Mouse (Mus musculus) heart, embryonic 14.5 days (tissue): ENCODE measurements around the gene Rtn2. TPM values are rescaled to one million over a fixed set of nuclear protein-coding genes. Genes with fewer than 3 reads are reported as not detected.

Experiments used
- ATAC-seq: fragments of 200-750 bp; cut with Nextera tagmentation; 2 replicates; pipeline ENCODE4 v1.8.0; 2017; ENCODE audit warnings: low read depth, moderate TSS enrichment; ENCODE audit not compliant: insufficient number of reproducible peaks, insufficient read depth, low FRiP score
- H3K27ac ChIP-seq, 2 experiments: fragments of 200-500 bp in 1 of 2; fragments of 300-500 bp in 1 of 2; sonication (generic) in 1 of 2; replicated peaks in 1 of 2; 2 replicates each; pipeline ENCODE4 v1.5.1; 2012 to 2014; ENCODE audit warnings: low read depth in 2 of 2, low read length in 2 of 2, control low read depth in 1 of 2, mild to moderate bottlenecking in 1 of 2, mixed read lengths in 1 of 2; ENCODE audit not compliant: control insufficient read depth in 1 of 2, insufficient read depth in 1 of 2
- H3K27me3 ChIP-seq: fragments of 300-500 bp; sonication (generic); 2 replicates; pipeline ENCODE4 v1.6.1; 2014; ENCODE audit warnings: mild to moderate bottlenecking, low read length, control low read depth; ENCODE audit not compliant: control insufficient read depth, insufficient read depth
- H3K36me3 ChIP-seq: fragments of 300-500 bp; sonication (generic); 2 replicates; pipeline ENCODE4 v1.6.1; 2014; ENCODE audit warnings: mild to moderate bottlenecking, control low read depth, low read length, mixed read lengths; ENCODE audit not compliant: control insufficient read depth, insufficient read depth
- H3K4me1 ChIP-seq, 2 experiments: fragments of 200-500 bp in 1 of 2; fragments of 300-500 bp in 1 of 2; sonication (generic) in 1 of 2; 2 replicates each; pipeline ENCODE4 v1.6.1; 2012 to 2014; ENCODE audit warnings: low read length in 2 of 2, control low read depth in 1 of 2, mixed read lengths in 1 of 2; ENCODE audit not compliant: control insufficient read depth in 2 of 2, insufficient read depth in 2 of 2
- H3K4me2 ChIP-seq: fragments of 300-500 bp; sonication (generic); 2 replicates; pipeline ENCODE4 v1.6.1; 2014; ENCODE audit warnings: mild to moderate bottlenecking, low read length
- H3K4me3 ChIP-seq, 2 experiments: fragments of 200-500 bp in 1 of 2; fragments of 300-500 bp in 1 of 2; sonication (generic) in 1 of 2; 2 replicates each; pipeline ENCODE4 v1.5.1; 2012 to 2014; ENCODE audit warnings: low read length in 2 of 2, mild to moderate bottlenecking in 2 of 2, control low read depth in 1 of 2, low read depth in 1 of 2, moderate library complexity in 1 of 2; ENCODE audit not compliant: control insufficient read depth in 1 of 2, insufficient read depth in 1 of 2
- H3K9ac ChIP-seq: fragments of 300-500 bp; sonication (generic); 2 replicates; pipeline ENCODE4 v1.6.1; 2014; ENCODE audit warnings: mild to moderate bottlenecking, low read length
- H3K9me3 ChIP-seq: fragments of 300-500 bp; sonication (generic); 2 replicates; pipeline ENCODE4 v1.6.1; 2016; ENCODE audit warnings: low read length, control low read depth; ENCODE audit not compliant: control insufficient read depth
- WGBS: fragments of 180-500 bp; shearing (Covaris S2); extraction: QIAGEN DNeasy Blood & Tissue Kit; methylation state at CpG from one replicate; pipeline ENCODE4 v1.1.7; 2014; 5-methylcytosine and 5-hydroxymethylcytosine counted together
- polyA plus RNA-seq: library from polyadenylated mRNA; unstranded; fragments of >200 nt; fragmentation: Nextera tagmentation; extraction: Ambion mirVana; gene quantifications from 2 replicates; pipeline ENCODE4 v1.2.1, GENCODE M21; 2014

Rtn2 gene
- polyA plus RNA-seq, 1 experiment from 2014 or later: 43.6 TPM

DNA sequence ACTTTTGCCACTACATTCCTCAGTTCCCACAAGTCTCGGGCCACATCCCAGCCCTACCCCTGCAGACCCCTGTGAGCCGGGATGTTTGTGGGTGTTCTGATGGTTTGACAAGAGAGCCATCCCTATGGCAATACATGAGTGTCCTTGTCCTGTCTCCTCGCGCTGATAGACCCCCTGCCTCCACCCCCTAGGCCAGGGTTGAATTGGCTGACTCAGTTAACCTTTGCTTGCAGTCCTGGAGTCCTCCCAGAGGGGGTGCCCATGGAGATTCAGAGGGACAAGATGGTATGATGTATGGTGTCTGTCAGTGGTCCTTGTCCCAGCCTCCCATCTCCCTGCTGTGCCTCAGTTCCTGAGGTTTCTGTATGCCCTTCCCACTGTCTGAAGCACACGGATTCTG, 31.6 kb downstream of the Rtn2 start:
- H3K27ac ChIP-seq: no peak overlapping the region
- H3K4me3 ChIP-seq: no peak overlapping the region
- H3K4me1 ChIP-seq: peaks cover 7 to 13% of the 10 kb centered on the region in 2 experiments
- no peaks in the 10 kb centered on the region for H3K27me3 ChIP-seq
- no peaks in the 10 kb centered on the region for H3K9me3 ChIP-seq
- WGBS: 41% methylated on average over 5 of the region's 5 CpGs
- no peaks in the 10 kb centered on the region for H3K36me3 ChIP-seq
- no peak for ATAC-seq
- H3K9ac ChIP-seq: no peak overlapping the region
- H3K4me2 ChIP-seq: no peak overlapping the region

DNA sequence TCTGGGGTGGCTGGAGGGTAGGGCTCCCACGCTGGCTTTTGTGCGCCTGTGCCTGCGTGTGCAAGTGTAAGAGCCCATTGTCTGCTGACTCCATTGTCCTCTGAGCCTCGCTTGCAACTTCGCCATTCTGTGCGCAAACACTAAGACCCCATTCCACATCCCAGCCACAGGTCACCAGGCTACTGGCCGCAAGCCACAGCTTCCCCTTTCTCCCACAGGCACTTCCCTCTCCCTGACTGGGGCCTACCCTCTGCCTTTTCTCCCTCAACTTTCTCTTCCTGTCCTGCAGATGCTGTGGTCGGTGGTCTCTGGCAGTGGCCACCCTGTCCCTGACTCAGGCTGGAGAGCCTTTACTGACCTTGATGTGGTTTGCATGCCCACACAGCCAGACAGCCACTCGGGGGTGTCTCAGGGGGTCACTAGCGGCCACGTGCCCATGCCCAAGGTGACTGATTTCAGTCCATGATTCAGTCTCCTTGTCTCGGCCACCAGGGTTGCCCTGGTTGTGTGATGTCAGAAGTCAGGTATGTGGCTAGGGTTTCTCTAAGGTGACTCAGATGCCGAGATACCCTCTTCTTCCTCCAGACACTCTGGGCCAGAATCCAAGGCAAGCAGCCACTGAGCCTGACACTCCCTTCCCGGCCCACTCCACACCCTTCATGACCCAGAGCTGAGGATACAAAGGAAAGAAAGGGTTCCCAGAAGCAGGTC, 34.2 kb downstream of the Rtn2 start:
- 50% methylated on average over 14 of the region's 14 CpGs for WGBS
- Histone ChIP-seq H3K27ac (peak overlapping the region; percentile 14 to 16; a peak in 2 of 4 replicates), H3K9ac (peak overlapping the region; percentile 11; the same call in 1 of the 2 replicates), H3K4me1 (peaks cover 13 to 14% of the 10 kb centered on the region in 2 experiments), H3K27me3 (no peaks in the 10 kb centered on the region), H3K4me2 (no peak overlapping the region), H3K9me3 (no peaks in the 10 kb centered on the region), H3K4me3 (no peak overlapping the region), H3K36me3 (no peaks in the 10 kb centered on the region)
- ATAC-seq: no peak

DNA sequence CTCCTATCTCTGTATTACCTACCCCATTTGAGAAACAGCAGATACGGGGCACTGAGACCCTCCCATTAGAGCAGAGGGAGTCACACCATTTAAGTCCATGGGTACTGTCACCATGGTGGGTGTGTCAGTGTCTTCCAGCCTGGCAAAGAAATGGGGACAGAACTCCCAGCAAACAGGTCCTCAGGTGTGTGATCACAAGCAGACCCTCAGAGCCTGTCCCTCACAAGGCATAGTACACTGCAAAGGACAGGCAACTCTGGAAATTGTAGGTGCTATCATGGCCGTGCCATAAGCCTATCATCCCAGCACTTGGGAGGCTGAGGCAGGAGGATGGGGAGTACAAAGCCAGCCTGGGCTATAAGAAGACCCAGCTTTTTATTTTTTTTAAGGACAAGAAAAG, 35.8 kb downstream of the Rtn2 start:
- H3K27me3 ChIP-seq: no peaks in the 10 kb centered on the region
- H3K27ac ChIP-seq: no peak overlapping the region
- no peaks in the 10 kb centered on the region for H3K36me3 ChIP-seq
- no peak for ATAC-seq
- no peak overlapping the region for H3K4me3 ChIP-seq
- H3K9ac ChIP-seq: no peak overlapping the region
- no peak overlapping the region for H3K4me2 ChIP-seq
- WGBS: 68% methylated on average over 2 of the region's 2 CpGs
- peaks cover 14 to 17% of the 10 kb centered on the region in 2 experiments for H3K4me1 ChIP-seq
- no peaks in the 10 kb centered on the region for H3K9me3 ChIP-seq

DNA sequence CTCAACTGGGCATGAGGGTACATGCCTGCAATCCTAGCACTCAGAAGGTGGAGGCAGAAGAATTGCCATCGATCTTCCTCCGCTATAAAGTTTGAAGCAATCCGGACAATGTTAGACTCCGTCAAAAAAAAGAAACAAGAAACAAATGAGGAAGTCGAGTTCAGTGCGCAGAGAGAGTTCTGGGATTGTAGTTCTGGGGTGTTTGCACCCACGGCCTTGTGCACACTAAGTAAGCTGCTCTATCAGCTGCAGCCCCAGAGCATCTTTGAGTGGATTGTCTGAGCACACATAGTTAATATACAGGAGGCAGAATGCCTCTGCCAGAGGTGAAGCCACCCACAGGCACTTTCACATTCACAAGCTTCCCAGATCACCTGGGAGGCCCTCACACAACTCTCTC, 36.3 kb downstream of the Rtn2 start:
- H3K9ac ChIP-seq: no peak overlapping the region
- H3K36me3 ChIP-seq: no peaks in the 10 kb centered on the region
- peaks cover 14 to 17% of the 10 kb centered on the region in 2 experiments for H3K4me1 ChIP-seq
- no peak overlapping the region for H3K27ac ChIP-seq
- no peak for ATAC-seq
- no peak overlapping the region for H3K4me3 ChIP-seq
- no peak overlapping the region for H3K4me2 ChIP-seq
- whole genome bisulfite sequencing: 79% methylated on average over 7 of the region's 7 CpGs
- H3K9me3 ChIP-seq: no peaks in the 10 kb centered on the region
- H3K27me3 ChIP-seq: no peaks in the 10 kb centered on the region

DNA sequence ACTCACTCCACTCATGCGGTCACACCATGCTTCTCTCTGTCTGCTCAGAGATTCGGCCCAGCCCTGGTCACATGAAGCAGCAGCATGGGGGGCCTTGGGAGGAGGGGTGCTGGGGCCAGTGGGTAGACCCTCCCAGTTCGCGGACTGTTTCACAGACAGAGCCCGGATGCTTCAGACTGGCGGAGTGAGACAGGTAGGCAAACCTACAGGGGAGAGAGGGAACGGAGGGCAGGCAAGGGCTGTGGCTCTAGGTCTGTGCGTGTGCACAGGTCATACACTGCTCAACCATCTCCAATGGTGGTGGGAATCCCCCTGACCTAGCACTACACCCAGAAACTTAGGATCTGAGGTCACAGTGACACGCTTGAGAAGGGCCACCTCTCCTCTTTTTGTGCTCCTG, 37.0 kb downstream of the Rtn2 start:
- no peaks in the 10 kb centered on the region for H3K9me3 ChIP-seq
- peak; percentile 28 for ATAC-seq

DNA sequence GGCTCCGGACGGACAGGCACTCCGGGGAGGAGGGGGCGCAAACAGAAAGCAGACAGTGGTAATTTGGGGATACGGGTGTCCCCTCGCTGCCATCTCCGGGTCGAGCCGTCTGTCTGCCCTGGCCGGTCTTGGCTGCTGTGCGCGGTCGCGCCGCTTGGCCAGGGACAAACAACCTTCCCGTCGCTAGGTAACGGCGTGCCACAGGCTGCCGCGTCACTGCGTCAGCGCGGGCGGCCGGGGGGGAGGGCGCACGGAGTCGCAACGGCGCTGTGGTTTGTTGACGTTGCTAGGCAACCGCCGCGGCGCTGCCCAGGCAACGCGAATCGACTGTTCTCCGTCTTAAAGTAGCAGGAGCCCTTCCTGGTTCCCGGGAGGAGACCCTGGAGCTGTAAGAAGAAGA, 37.5 kb downstream of the Rtn2 start:
- WGBS: under 1% methylated on average over 41 of the region's 41 CpGs
- peaks cover 14 to 17% of the 10 kb centered on the region in 2 experiments for H3K4me1 ChIP-seq
- peak overlapping the region; percentile 87 for H3K4me2 ChIP-seq
- peak overlapping the region; percentile 48 for H3K4me3 ChIP-seq
- no peaks in the 10 kb centered on the region for H3K36me3 ChIP-seq
- no peaks in the 10 kb centered on the region for H3K27me3 ChIP-seq
- H3K9ac ChIP-seq: peak overlapping the region; percentile 76
- peak; percentile 92 for ATAC-seq
- H3K9me3 ChIP-seq: no peaks in the 10 kb centered on the region
- H3K27ac ChIP-seq: peak overlapping the region in 1 of 2 experiments; percentile 57; a peak in 2 of 4 replicates

More for the DNA sequence above, 37.0 kb downstream of the Rtn2 start:
- 15% methylated on average over 9 of the region's 9 CpGs for WGBS
- H3K27ac ChIP-seq: peak overlapping the region in 1 of 2 experiments; percentile 57; a peak in 2 of 4 replicates
- peak overlapping the region; percentile 76 for H3K9ac ChIP-seq
- H3K4me1 ChIP-seq: peaks cover 14 to 17% of the 10 kb centered on the region in 2 experiments
- peak overlapping the region; percentile 48 for H3K4me3 ChIP-seq
- H3K36me3 ChIP-seq: no peaks in the 10 kb centered on the region
- H3K27me3 ChIP-seq: no peaks in the 10 kb centered on the region
- H3K4me2 ChIP-seq: peak overlapping the region; percentile 87

DNA sequence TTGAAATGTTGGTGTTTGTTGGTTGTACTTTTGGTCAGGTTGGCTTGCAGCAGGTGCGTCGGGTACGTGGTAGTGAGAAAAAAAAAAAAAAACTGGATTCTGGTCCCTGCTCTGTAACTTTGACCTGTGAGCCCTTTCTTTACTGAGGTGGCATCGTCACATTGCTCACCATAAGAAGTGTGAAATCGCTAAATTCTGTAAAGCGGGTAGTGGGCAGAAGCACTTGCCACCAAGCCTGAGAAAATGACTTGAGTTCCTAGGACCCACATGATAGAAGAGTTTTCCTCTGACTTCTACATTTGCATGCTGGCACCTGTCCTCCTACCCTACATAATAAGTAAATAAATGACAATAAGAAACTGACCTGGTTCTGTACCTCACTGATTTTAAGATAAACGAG, 38.2 kb downstream of the Rtn2 start:
- H3K9ac ChIP-seq: peak overlapping the region; percentile 60
- ATAC-seq: no peak
- WGBS: 46% methylated on average over 7 of the region's 7 CpGs

More for the DNA sequence above, 38.2 kb downstream of the Rtn2 start:
- Histone ChIP-seq H3K27me3 (no peaks in the 10 kb centered on the region), H3K9me3 (no peaks in the 10 kb centered on the region), H3K4me3 (peak overlapping the region in 1 of 2 experiments; percentile 48; a peak in 1 of 4 replicates), H3K27ac (no peak overlapping the region), H3K4me1 (peaks cover 14 to 19% of the 10 kb centered on the region in 2 experiments), H3K4me2 (peak overlapping the region; percentile 87), H3K36me3 (no peaks in the 10 kb centered on the region)
